Mouse (Mus musculus): ENCODE measurements around the gene Myo16. TPM values are rescaled to one million over a fixed set of nuclear protein-coding genes. Genes with fewer than 3 reads are reported as not detected.

Myo16 gene
- polyA plus RNA-seq, 2 experiments: 0.55 to 0.98 TPM

DNA sequence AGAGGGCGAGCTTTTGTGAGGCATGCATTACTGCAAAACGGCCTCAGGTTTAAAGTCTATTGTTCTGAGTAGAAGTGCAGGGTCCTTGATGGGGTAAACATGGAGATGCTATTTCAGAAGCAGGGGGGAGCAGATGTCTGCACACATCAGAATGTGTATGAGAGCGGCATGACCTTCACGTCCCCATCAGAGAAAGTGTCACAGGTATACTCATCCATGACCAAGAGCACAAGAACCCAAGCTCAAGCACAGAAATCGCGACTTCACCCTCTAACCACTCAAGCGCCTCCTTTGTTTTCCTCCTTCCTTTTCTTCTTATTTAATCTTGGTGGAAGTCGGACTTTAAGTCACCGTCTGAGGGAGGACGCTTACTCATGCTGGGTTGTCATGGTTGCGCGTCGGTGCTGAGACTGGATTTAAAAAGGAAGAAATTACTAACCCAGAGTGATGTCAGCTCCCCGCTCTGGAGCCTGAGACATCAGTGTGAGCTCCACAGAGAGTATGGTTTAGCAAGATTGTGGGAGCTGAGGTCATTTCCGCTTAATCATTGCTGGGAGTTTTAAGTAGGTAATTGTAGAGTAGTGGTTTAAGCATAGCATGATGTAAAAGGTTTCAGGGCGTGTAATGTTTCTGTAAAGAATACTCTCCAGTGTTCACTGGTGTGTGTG lies 381.0 kb downstream of the Myo16 start:
- DNase-seq (ENCODE audit: low spot score): peak; percentile 44
- no peaks in the 10 kb centered on the region for H3K36me3 ChIP-seq (ENCODE audit: control insufficient read depth, insufficient read depth, low read length)
- peak; percentile 37; the same call in 1 of the 2 replicates for ATAC-seq (ENCODE audit: low FRiP score, low read depth)
- H3K4me1 ChIP-seq (ENCODE audit: control insufficient read depth, insufficient read depth, low read length): no peaks in the 10 kb centered on the region
- no peak overlapping the region for H3K4me3 ChIP-seq (replicated peaks; ENCODE audit: low read length)
- no peak overlapping the region for H3K9ac ChIP-seq (ENCODE audit: low read depth, low read length, severe bottlenecking)
- no peaks in the 10 kb centered on the region for H3K9me3 ChIP-seq (ENCODE audit: control insufficient read depth, low read length)
- H3K27me3 ChIP-seq (ENCODE audit: control insufficient read depth, insufficient read depth, low read length): no peaks in the 10 kb centered on the region
- 80% methylated on average over 16 of the region's 16 CpGs for WGBS
- TF ChIP-seq POLR2A (IDR thresholded peaks at IDR 0.05; ENCODE audit: borderline replicate concordance, extremely low read depth, insufficient read depth, insufficient read length): no peak
- H3K27ac ChIP-seq (replicated peaks; ENCODE audit: low read depth, low read length): no peak overlapping the region
- no peak overlapping the region for H3K4me2 ChIP-seq (replicated peaks; ENCODE audit: low read depth, low read length, severe bottlenecking)

DNA sequence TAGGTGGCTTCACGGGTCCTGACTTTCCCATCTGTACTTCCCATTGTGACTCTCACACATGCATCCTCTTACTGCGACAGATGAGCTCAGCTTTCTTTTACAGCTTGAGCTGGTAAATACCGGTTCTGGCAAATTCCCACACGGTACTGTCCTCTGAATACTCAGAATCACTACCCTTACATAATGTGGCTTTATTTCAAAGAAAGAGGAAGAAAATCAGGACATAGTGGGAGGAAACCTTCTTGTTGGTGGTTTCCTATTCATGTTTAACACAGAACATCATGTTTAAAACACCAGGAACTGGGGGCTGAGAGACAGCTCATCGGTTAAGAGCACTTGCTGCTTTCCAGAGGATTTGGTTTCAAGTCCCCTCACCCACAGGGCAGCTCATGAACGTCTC lies 384.6 kb downstream of the Myo16 start:
- no peak for ATAC-seq (ENCODE audit: low FRiP score, low read depth)
- TF ChIP-seq POLR2A (IDR thresholded peaks at IDR 0.05; ENCODE audit: borderline replicate concordance, extremely low read depth, insufficient read depth, insufficient read length): no peak
- H3K27ac ChIP-seq (replicated peaks; ENCODE audit: low read depth, low read length): no peak overlapping the region

DNA sequence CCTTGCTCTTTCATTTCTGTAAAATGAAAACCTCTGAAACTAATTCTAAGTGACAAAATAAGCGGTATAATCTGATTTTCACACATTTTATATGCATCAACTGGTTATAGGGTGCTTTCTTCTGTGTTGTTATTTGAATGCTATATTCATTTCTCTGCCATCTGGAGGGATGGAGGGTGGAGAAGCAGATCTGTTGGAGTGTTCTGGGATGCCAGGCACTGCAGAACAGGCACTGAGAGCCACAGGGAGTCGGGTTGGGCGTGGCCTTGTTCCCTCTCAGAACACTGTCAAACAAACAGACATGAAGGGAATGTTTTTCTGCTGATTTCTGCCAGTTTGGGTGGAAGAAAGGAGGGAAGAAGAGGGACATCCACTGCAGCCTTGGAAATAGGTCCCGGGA lies 386.0 kb downstream of the Myo16 start:
- H3K27me3 ChIP-seq (ENCODE audit: control insufficient read depth, insufficient read depth, low read length): no peaks in the 10 kb centered on the region
- H3K27ac ChIP-seq (replicated peaks; ENCODE audit: low read depth, low read length): no peak overlapping the region
- 74% methylated on average over 4 of the region's 4 CpGs for WGBS
- no peak overlapping the region for H3K4me2 ChIP-seq (replicated peaks; ENCODE audit: low read depth, low read length, severe bottlenecking)
- no peak overlapping the region for H3K9ac ChIP-seq (ENCODE audit: low read depth, low read length, severe bottlenecking)
- no peak for TF ChIP-seq POLR2A (IDR thresholded peaks at IDR 0.05; ENCODE audit: borderline replicate concordance, extremely low read depth, insufficient read depth, insufficient read length)
- no peaks in the 10 kb centered on the region for H3K4me1 ChIP-seq (ENCODE audit: control insufficient read depth, insufficient read depth, low read length)
- no peak overlapping the region for H3K4me3 ChIP-seq (replicated peaks; ENCODE audit: low read length)
- ATAC-seq (ENCODE audit: low FRiP score, low read depth): no peak
- no peak for DNase-seq (ENCODE audit: low spot score)
- peaks cover 4% of the 10 kb centered on the region; the same call in 1 of the 2 replicates for H3K9me3 ChIP-seq (ENCODE audit: control insufficient read depth, low read length)
- no peaks in the 10 kb centered on the region for H3K36me3 ChIP-seq (ENCODE audit: control insufficient read depth, insufficient read depth, low read length)

More for the DNA sequence above, 384.6 kb downstream of the Myo16 start:
- no peak overlapping the region for H3K4me2 ChIP-seq (replicated peaks; ENCODE audit: low read depth, low read length, severe bottlenecking)
- no peaks in the 10 kb centered on the region for H3K9me3 ChIP-seq (ENCODE audit: control insufficient read depth, low read length)
- H3K4me3 ChIP-seq (replicated peaks; ENCODE audit: low read length): no peak overlapping the region
- no peaks in the 10 kb centered on the region for H3K27me3 ChIP-seq (ENCODE audit: control insufficient read depth, insufficient read depth, low read length)
- no peak overlapping the region for H3K9ac ChIP-seq (ENCODE audit: low read depth, low read length, severe bottlenecking)
- 55% methylated on average over 6 of the region's 6 CpGs for WGBS
- DNase-seq (ENCODE audit: low spot score): no peak
- no peaks in the 10 kb centered on the region for H3K4me1 ChIP-seq (ENCODE audit: control insufficient read depth, insufficient read depth, low read length)
- no peaks in the 10 kb centered on the region for H3K36me3 ChIP-seq (ENCODE audit: control insufficient read depth, insufficient read depth, low read length)

DNA sequence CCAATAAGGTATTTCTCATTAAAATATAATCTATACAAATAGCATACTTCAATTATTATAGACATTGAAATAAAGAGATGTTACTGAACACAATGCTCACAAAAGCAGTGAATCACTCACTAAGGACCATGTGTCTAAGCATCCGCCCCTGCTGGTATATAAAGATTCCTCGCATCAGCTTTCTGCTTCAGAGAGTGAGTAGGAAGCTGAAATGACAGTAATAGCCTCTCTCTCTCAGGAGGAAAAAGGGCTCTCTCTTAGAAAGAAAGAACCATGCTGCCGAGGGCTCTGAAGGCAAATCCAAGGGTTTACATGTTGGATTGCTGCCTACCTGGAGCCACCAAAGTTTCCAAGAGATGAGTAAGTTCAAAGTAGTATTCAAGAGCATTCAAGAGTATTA lies 392.2 kb downstream of the Myo16 start:
- H3K9me3 ChIP-seq (ENCODE audit: control insufficient read depth, low read length): peaks cover 4% of the 10 kb centered on the region; the same call in 1 of the 2 replicates
- no peak for TF ChIP-seq POLR2A (IDR thresholded peaks at IDR 0.05; ENCODE audit: borderline replicate concordance, extremely low read depth, insufficient read depth, insufficient read length)
- H3K4me3 ChIP-seq (replicated peaks; ENCODE audit: low read length): no peak overlapping the region
- no peaks in the 10 kb centered on the region for H3K36me3 ChIP-seq (ENCODE audit: control insufficient read depth, insufficient read depth, low read length)
- H3K27ac ChIP-seq (replicated peaks; ENCODE audit: low read depth, low read length): no peak overlapping the region
- H3K9ac ChIP-seq (ENCODE audit: low read depth, low read length, severe bottlenecking): no peak overlapping the region
- no peak overlapping the region for H3K4me2 ChIP-seq (replicated peaks; ENCODE audit: low read depth, low read length, severe bottlenecking)
- WGBS: 88% methylated on average over 3 of the region's 3 CpGs
- no peaks in the 10 kb centered on the region for H3K27me3 ChIP-seq (ENCODE audit: control insufficient read depth, insufficient read depth, low read length)
- ATAC-seq (ENCODE audit: low FRiP score, low read depth): no peak
- no peaks in the 10 kb centered on the region for H3K4me1 ChIP-seq (ENCODE audit: control insufficient read depth, insufficient read depth, low read length)
- no peak for DNase-seq (ENCODE audit: low spot score)

DNA sequence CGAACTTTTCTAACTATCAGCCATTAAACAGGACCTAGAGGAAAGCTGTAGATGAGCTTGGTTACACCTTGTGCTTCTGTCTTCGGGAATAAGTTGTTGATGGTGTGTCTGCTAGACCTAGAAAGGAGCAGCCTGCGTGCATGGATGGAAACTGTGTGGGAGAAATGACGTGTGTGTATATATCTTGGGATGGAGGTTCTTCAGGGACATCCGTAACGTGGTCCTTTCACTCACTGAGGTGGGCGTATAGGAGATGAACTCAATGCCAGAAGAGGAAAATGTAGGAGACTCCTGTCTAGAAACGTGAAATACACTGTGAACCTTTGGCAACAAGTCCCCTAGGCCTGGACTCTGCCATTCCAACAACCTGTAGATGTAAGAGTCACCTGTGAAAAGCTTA lies 392.8 kb downstream of the Myo16 start:
- Histone ChIP-seq H3K9me3 (ENCODE audit: control insufficient read depth, low read length) (peaks cover 4% of the 10 kb centered on the region; the same call in 1 of the 2 replicates), H3K4me2 (replicated peaks; ENCODE audit: low read depth, low read length, severe bottlenecking) (no peak overlapping the region), H3K4me1 (ENCODE audit: control insufficient read depth, insufficient read depth, low read length) (no peaks in the 10 kb centered on the region), H3K4me3 (replicated peaks; ENCODE audit: low read length) (no peak overlapping the region), H3K27me3 (ENCODE audit: control insufficient read depth, insufficient read depth, low read length) (no peaks in the 10 kb centered on the region), H3K36me3 (ENCODE audit: control insufficient read depth, insufficient read depth, low read length) (no peaks in the 10 kb centered on the region), H3K9ac (ENCODE audit: low read depth, low read length, severe bottlenecking) (no peak overlapping the region), H3K27ac (replicated peaks; ENCODE audit: low read depth, low read length) (no peak overlapping the region)
- 86% methylated on average over 8 of the region's 8 CpGs for WGBS
- DNase-seq (ENCODE audit: low spot score): no peak
- no peak for TF ChIP-seq POLR2A (IDR thresholded peaks at IDR 0.05; ENCODE audit: borderline replicate concordance, extremely low read depth, insufficient read depth, insufficient read length)
- ATAC-seq (ENCODE audit: low FRiP score, low read depth): no peak
